Mouse (Mus musculus): Measurements from ENCODE around the gene BC030499. TPM values are rescaled to one million over a fixed set of nuclear protein-coding genes. Genes with fewer than 3 reads are reported as not detected.

Gene BC030499
- 0.17 and 0.27 TPM in 2 replicates for polyA plus RNA-seq (2015; fragmentation: Nextera tagmentation; extraction: Ambion mirVana)

DNA sequence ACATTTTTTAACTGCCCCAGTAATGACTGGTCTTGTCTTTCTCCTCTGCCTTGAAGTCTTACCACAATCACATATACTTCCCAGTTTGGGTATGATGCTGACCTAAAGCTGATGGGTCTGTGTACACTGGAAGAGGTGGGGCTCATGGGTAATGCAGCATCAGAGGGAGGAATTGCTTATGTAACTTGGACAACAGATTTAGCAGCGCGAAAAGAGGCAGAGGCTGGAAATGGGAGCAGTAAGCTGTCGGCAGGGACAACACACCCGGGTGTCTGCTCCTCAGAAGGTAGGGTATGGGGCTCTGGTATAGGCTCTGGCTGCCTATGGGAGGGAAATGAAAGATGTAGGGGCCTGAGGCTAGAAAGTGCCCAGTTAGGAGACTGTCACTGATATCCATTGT is at the start of gene BC030499:
Gene BC030499 (plus strand): TSS at position 188 of the 400 bp plus-strand sequence.
- H3K27ac ChIP-seq (replicated peaks) = no peak within 1 kb of the TSS
- no peak within 1 kb of the TSS for H3K9ac ChIP-seq (replicated peaks)
- H3K27me3 ChIP-seq = no peaks in the 10 kb centered on the region
- no peaks in the 10 kb centered on the region for H3K9me3 ChIP-seq
- no peak for ATAC-seq (replicated peaks)
- H3K4me3 ChIP-seq = no peak within 1 kb of the TSS
- 91% methylated on average over 4 of the region's 4 CpGs for WGBS
- H3K4me2 ChIP-seq (replicated peaks) = no peak within 1 kb of the TSS
- peaks cover 70% of the 10 kb centered on the region for H3K36me3 ChIP-seq
- no peaks in the 10 kb centered on the region for H3K4me1 ChIP-seq

DNA sequence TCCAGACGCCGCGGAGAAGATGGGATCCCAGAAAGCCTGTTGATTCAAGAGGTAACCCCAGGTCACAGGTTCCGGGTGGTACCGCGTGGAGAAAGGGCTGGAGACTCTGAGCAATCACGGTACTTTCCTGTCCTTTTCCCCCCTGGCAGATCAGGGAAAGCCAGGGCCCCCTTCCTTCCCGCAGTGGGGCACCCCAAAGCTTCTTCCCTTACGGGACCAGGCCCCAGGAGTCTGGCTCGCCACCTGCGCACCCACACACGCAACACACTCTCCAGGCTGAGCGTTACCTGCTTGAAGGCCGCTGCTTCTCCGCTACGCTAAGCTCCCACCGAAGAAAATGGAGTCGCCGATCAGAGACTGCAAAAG is 45.4 kb upstream of the BC030499 start:
- H3K9me3 ChIP-seq = no peaks in the 10 kb centered on the region
- peaks cover 46% of the 10 kb centered on the region for H3K4me1 ChIP-seq
- no peak for ATAC-seq (replicated peaks)
- H3K4me3 ChIP-seq = peak overlapping the region; percentile 69
- peaks cover 10% of the 10 kb centered on the region for H3K36me3 ChIP-seq
- peak overlapping the region; percentile 98 for H3K27ac ChIP-seq (replicated peaks)
- peak overlapping the region; percentile 76 for H3K4me2 ChIP-seq (replicated peaks)
- H3K9ac ChIP-seq (replicated peaks) = peak overlapping the region; percentile 74
- 2% methylated on average over 19 of the region's 19 CpGs for WGBS
- no peaks in the 10 kb centered on the region for H3K27me3 ChIP-seq

DNA sequence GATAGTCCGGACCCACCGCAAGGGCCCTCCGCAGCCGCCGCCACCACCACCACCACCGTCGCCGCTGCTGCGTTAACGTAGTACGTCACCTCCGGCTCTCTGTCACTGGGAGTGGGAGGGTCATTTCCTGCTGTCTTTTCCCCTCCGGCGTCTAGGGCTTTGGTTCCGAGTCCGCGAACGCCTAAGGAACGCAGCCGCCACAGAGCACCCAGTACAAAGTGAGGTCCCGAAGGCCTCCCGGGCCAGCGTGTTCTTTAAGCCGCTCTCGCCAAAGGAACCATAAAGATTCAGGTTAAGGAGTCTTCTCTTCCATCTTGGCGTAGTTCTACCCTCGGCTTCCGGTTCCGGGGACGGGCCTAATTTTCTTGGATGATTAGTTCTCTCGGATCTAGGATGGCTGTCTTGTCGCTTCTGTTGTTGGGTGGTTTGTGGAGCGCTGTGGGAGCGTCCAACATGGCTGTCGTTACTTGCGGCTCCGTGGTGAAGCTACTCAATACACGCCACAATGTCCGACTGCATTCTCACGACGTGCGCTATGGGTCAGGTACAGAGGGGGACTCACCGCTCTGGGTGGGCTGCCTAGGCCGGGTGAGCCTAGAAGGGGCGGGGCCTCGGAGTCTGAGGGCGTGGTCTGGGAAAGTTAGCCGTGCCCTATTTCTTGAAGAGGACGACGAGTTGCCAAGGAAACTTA is 44.9 kb upstream of the BC030499 start, which contains the start of the genes Sdf2 and Supt6:
Gene Sdf2 (plus strand): TSS at position 120 of the 691 bp plus-strand sequence.
Gene Supt6 (minus strand): TSS at position 361 of the 691 bp plus-strand sequence.
- peak within 1 kb of the TSS; percentile 76 for H3K4me2 ChIP-seq (replicated peaks)
- no peaks in the 10 kb centered on the region for H3K9me3 ChIP-seq
- H3K27me3 ChIP-seq = no peaks in the 10 kb centered on the region
- peak within 1 kb of the TSS; percentile 74 for H3K9ac ChIP-seq (replicated peaks)
- ATAC-seq (replicated peaks) = peak; percentile 96
- under 1% methylated on average over 50 of the region's 50 CpGs for WGBS
- H3K4me1 ChIP-seq = peaks cover 46% of the 10 kb centered on the region
- peak within 1 kb of the TSS; percentile 69 for H3K4me3 ChIP-seq
- peaks cover 9% of the 10 kb centered on the region; the same call in 1 of the 2 replicates for H3K36me3 ChIP-seq
- H3K27ac ChIP-seq (replicated peaks) = peak within 1 kb of the TSS; percentile 98

DNA sequence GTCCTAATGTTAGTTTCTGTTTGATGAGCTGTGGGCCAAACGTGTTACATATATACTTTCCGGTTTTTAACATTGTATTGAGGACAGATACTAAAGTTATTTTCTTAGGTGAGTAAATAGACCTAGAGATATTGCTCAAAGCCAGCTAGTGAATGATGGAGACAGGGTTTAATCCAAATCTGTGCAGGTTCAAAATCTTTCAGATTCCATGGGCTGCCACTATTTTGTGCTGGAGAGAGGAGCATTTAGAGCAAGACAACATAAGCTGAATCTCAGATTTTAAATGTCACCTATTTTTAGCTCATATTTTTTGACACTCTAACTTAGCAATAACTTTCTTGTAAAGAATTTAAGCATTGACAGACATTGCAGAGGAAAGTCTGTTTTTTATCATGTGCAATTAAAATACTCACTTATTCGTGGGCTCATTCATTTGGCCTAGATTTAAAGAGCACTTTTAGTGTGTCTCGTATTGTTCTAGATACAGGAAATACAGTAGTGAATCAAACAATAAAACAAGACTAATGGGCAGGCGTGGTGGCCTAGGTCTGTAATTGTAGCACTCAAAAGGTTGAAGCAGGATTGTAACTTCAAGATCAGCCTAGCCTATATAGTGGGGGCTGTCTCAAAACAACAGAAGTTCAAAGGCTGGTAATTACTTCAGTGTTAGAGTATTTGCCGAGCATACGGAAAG is 44.2 kb upstream of the BC030499 start:
- Histone ChIP-seq H3K4me3 (peak overlapping the region; percentile 69), H3K9ac (replicated peaks) (peak overlapping the region; percentile 74), H3K27me3 (no peaks in the 10 kb centered on the region), H3K9me3 (no peaks in the 10 kb centered on the region), H3K4me2 (replicated peaks) (peak overlapping the region; percentile 76), H3K27ac (replicated peaks) (peak overlapping the region; percentile 98), H3K4me1 (peaks cover 46% of the 10 kb centered on the region), H3K36me3 (peaks cover 13% of the 10 kb centered on the region; the same call in 1 of the 2 replicates)
- 54% methylated on average over 7 of the region's 7 CpGs for WGBS
- ATAC-seq (replicated peaks) = no peak

DNA sequence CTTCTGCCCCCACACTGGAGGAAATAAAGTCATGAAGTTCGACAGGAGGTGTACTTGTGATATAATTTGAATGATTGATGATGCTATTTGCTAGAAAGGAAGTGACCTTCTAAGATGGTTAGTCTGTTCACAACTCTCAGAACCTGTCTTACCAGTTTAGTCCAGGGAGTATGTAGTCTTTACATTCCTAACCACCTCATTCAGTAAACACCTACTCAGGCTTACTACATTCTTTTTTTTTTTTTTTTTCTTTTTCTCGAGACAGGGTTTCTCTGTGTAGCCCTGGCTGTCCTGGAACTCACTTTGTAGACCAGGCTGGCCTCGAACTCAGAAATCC is 43.7 kb upstream of the BC030499 start:
- Histone ChIP-seq H3K27ac (replicated peaks) (no peak overlapping the region), H3K36me3 (peaks cover 17% of the 10 kb centered on the region; the same call in 1 of the 2 replicates), H3K9ac (replicated peaks) (no peak overlapping the region), H3K4me3 (0 out of 2 replicates have a peak overlapping the region, but pooled peaks have one; percentile 69), H3K4me2 (replicated peaks) (peak overlapping the region; percentile 76; the same call in 1 of the 2 replicates), H3K27me3 (no peaks in the 10 kb centered on the region), H3K9me3 (no peaks in the 10 kb centered on the region), H3K4me1 (peaks cover 46% of the 10 kb centered on the region)
- no peak for ATAC-seq (replicated peaks)
- WGBS = 70% methylated on average over 3 of the region's 3 CpGs

DNA sequence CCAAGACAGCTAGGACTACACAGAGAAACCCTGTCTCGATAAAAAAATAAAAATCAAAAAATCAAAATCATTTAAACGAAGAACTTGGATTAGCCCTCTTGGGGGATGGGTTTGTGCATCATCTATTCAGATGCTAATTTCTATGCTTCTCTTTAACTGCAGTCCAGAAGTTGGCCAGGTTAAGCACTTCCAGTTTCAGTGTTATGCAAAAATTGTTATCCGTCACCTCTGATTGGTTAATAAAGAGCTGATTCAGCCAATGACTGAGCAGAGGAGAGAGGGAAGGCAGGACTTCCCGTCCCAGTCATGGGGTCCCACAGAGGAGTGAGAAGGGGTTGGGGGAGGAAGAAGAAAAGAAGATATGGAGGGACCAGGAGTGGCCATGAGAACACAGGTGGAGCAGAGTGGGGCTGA is 42.9 kb upstream of the BC030499 start:
- Histone ChIP-seq H3K9ac (replicated peaks) (no peak overlapping the region), H3K27ac (replicated peaks) (no peak overlapping the region), H3K9me3 (no peaks in the 10 kb centered on the region), H3K36me3 (peaks cover 23% of the 10 kb centered on the region), H3K4me2 (replicated peaks) (no peak overlapping the region), H3K4me3 (no peak overlapping the region), H3K4me1 (peaks cover 45% of the 10 kb centered on the region), H3K27me3 (no peaks in the 10 kb centered on the region)
- WGBS = 54% methylated on average over 4 of the region's 4 CpGs
- no peak for ATAC-seq (replicated peaks)

DNA sequence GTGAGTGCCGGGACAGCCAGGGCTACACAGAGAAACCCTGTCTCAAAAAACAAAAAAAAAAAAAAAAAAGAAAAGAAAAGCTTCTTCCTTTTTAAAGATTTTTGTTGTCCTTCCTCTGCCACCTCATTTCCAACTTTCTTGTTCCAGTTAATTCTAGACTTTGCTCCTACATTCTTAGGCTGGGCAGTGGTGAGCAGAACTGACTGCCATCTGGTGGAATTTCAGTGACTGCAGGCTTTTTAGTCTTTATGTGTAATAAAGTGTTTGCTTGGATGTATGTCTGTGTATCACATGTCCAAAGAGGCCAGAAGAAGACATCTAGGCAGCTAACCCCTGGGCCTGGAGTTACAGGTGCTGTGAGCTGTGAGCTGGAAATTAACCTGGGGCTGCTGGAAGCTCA is 34.0 kb upstream of the BC030499 start:
- ATAC-seq (replicated peaks) = no peak
- Histone ChIP-seq H3K27ac (replicated peaks) (no peak overlapping the region), H3K9me3 (no peaks in the 10 kb centered on the region), H3K4me3 (no peak overlapping the region), H3K36me3 (peaks cover 35% of the 10 kb centered on the region), H3K9ac (replicated peaks) (no peak overlapping the region), H3K27me3 (no peaks in the 10 kb centered on the region), H3K4me1 (no peaks in the 10 kb centered on the region), H3K4me2 (replicated peaks) (no peak overlapping the region)
- WGBS = 90% methylated on average over 1 of the region's 1 CpGs

DNA sequence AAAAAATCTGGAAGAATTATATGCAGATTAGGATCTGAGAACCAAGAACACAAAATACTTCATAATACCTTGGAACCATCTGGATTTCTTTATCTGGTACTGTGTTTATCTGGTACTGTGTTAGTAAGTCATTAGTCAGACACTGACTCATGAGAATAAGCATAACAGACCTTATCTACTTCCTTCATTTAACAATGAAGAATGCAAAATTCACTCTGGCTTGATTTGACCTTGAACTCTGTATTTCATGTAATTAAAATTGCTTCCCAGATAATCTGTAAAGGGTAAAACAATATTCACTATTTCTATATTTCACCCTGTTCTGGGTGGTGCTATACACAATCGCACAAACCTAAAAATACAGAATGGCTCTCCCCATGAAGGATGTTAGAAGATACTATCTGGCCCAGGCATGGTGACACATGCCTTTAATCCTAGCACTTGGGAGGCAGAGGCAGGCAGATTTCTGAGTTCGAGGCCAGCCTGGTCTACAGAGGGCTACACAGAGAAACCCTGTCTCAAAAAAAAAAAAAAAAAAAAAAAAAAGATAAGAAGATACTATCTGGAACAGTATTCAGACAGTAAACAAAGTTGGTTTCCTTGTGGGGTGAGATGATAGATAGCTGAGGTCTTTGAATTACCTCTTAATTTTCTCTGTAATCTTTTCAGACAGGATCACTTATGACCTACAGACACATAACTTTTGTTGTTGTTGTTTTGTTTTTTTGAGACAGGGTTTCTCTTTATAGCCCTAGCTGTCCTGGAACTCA is 30.0 kb upstream of the BC030499 start:
- ATAC-seq (replicated peaks) = no peak

DNA sequence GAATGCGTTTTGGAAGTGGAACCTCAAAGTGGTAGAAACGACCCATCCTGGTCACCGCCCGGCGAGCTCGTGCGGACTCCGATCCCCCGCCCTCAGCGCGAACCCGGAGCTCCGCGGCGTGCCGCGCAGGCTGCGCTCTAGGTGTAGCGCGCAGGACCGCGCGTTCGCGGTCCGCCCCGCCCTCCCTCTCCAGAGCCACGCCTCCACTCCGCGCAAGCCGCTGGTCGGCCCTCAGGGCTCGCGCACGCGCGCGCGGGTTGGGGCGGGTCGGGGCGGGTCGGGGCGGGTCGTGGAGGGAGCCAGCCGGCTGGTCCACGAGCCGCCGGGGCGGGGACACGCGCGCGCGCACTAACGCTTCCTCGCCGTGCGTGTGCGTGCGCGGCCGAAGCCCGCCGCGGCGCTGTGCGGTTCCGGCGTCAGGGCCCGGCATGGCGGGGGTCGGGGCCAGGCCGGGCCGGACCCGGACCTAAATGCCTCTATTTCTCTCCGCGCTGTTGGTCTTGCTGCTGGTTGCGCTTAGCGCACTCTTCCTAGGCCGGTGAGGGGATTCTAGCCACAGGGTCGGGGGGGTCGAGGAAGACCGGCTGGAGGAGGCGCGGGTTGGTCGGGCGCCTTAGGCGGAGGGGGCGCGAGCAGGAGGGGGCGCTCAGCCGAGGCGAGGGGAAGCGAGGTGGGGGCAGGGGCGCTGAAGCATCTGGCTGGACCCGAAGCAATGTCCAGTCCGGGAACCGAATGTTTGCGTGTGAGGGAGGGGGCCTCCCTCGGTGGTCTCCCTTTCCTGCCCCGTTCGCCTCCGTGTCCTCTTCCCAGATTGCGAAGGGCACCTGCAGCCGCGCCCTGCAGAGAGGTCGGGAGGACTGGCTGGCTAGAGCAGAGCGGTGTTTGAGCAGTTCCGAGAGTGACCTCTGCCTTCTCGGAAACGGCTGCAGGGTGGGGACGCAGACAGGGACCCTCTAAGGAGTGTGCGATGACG is 29.0 kb upstream of the BC030499 start, which contains the start of gene 2610507B11Rik:
Gene 2610507B11Rik (plus strand): TSS at position 373 of the 973 bp plus-strand sequence.
- under 1% methylated on average over 111 of the region's 115 CpGs for WGBS
- peak; percentile 98 for ATAC-seq (replicated peaks)
- Histone ChIP-seq H3K27ac (replicated peaks) (peak within 1 kb of the TSS; percentile 88), H3K36me3 (peaks cover 28% of the 10 kb centered on the region), H3K4me3 (peak within 1 kb of the TSS; percentile 97), H3K4me2 (replicated peaks) (peak within 1 kb of the TSS; percentile 85), H3K27me3 (no peaks in the 10 kb centered on the region), H3K9ac (replicated peaks) (peak within 1 kb of the TSS; percentile 91), H3K4me1 (peaks cover 11% of the 10 kb centered on the region), H3K9me3 (no peaks in the 10 kb centered on the region)

More for the DNA sequence above, 30.0 kb upstream of the BC030499 start:
- Histone ChIP-seq H3K9me3 (no peaks in the 10 kb centered on the region), H3K9ac (replicated peaks) (no peak overlapping the region), H3K27me3 (no peaks in the 10 kb centered on the region), H3K27ac (replicated peaks) (no peak overlapping the region; the same call in 1 of the 2 replicates), H3K4me3 (peak overlapping the region; percentile 97), H3K4me2 (replicated peaks) (peak overlapping the region; percentile 85), H3K36me3 (peaks cover 24% of the 10 kb centered on the region), H3K4me1 (peaks cover 11% of the 10 kb centered on the region)
- 98% methylated on average over 2 of the region's 2 CpGs for WGBS

DNA sequence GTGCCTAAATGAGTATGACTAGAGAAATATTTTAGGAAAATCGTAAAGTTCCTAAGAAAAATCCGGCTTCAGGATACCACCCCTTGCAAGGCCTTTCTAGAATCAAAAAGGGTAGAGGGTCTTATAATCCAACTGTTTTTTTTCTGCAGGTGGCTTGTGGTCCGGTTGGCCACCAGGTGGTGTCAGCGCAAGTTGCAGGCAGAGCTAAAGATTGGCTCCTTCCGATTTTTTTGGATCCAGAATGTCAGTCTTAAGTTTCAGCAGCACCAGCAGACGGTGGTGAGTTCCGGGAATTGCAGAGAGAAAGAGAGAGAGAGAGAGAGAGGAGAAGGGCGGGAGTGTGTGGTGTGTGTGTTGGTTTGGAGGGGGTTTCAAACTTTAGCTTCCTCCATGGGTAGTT is 28.1 kb upstream of the BC030499 start:
- ATAC-seq (replicated peaks) = no peak
- 3% methylated on average over 8 of the region's 8 CpGs for WGBS
- Histone ChIP-seq H3K4me1 (peaks cover 11% of the 10 kb centered on the region), H3K9me3 (no peaks in the 10 kb centered on the region), H3K4me2 (replicated peaks) (peak overlapping the region; percentile 85), H3K36me3 (peaks cover 36% of the 10 kb centered on the region), H3K27ac (replicated peaks) (peak overlapping the region; percentile 88), H3K9ac (replicated peaks) (peak overlapping the region; percentile 91; the same call in 1 of the 2 replicates), H3K27me3 (no peaks in the 10 kb centered on the region), H3K4me3 (peak overlapping the region; percentile 97)

DNA sequence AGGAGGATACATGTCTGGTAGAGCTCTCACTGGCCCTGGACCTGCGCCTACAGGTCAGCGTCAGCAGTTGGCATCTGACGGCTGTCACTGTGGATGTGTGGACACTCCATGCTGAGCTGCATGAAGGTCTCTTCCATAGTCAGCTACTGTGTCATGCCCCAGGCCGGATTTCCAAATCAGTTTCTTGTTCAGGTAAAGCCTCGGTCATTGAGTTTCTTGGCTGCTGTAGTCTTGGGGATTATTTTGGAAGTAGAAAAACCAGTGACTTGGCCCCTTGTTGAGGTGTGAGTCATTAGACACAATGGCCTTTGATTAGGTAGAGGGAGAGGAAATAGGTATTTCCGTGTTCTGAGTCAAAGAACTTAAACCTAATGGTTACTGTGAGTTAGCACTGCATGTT is 25.1 kb upstream of the BC030499 start:
- Histone ChIP-seq H3K9ac (replicated peaks) (no peak overlapping the region), H3K27me3 (no peaks in the 10 kb centered on the region), H3K4me1 (peaks cover 11% of the 10 kb centered on the region), H3K4me3 (no peak overlapping the region), H3K9me3 (no peaks in the 10 kb centered on the region), H3K27ac (replicated peaks) (no peak overlapping the region), H3K4me2 (replicated peaks) (no peak overlapping the region), H3K36me3 (peaks cover 63% of the 10 kb centered on the region)
- 92% methylated on average over 6 of the region's 6 CpGs for WGBS
- no peak for ATAC-seq (replicated peaks)
